Mouse (Mus musculus) bone marrow, adult 2 months (tissue): ENCODE data around the gene Farp2. TPM values are rescaled to one million over a fixed set of nuclear protein-coding genes. Genes with fewer than 3 reads are reported as not detected.

ENCODE experiments used
- H3K27ac ChIP-seq: fragments of 200-500 bp; 2 replicates; pipeline ENCODE4 v1.5.1; 2012; ENCODE audit warnings: low read depth, mild to moderate bottlenecking, control low read depth, inconsistent platforms, low read length; ENCODE audit not compliant: control insufficient read depth, poor library complexity, insufficient read depth
- H3K4me1 ChIP-seq: fragments of 200-500 bp; 2 replicates; pipeline ENCODE4 v1.6.1; 2011; ENCODE audit warnings: low read length; ENCODE audit not compliant: control insufficient read depth, insufficient read depth
- H3K4me3 ChIP-seq: fragments of 200-500 bp; replicated peaks from 2 replicates; pipeline ENCODE3; 2011; ENCODE audit warnings: mild to moderate bottlenecking, low read depth, low read length, control low read depth; ENCODE audit not compliant: control insufficient read depth
- CTCF ChIP-seq: fragments of 200-500 bp; IDR thresholded peaks from 2 replicates; pipeline ENCODE4 v1.5.1; 2011; ENCODE audit warnings: low read length, control low read depth; ENCODE audit not compliant: control insufficient read depth, insufficient read depth
- POLR2A ChIP-seq: fragments of 200-500 bp; IDR thresholded peaks from 2 replicates; pipeline ENCODE4 v1.6.1; 2011; ENCODE audit warnings: low read depth, mild to moderate bottlenecking, control low read depth, low read length, borderline replicate concordance; ENCODE audit not compliant: control insufficient read depth
- WGBS: fragments of 180-500 bp; shearing (Covaris S2); methylation state at CpG from one replicate; pipeline ENCODE4 v1.1.7; 2018; 5-methylcytosine and 5-hydroxymethylcytosine counted together
- polyA plus RNA-seq: library from polyadenylated mRNA; stranded (reverse); fragments of >200 nt; gene quantifications from 2 replicates; pipeline ENCODE4 v1.2.4, GENCODE M21; 2011; ENCODE audit warnings: low replicate concordance; ENCODE audit not compliant: missing spikeins, insufficient read depth, insufficient read length

Gene Farp2
- polyA plus RNA-seq, 1 experiment: 0.82 TPM

- no peak for TF ChIP-seq CTCF
- no peak for TF ChIP-seq POLR2A
- no peak overlapping the region for H3K27ac ChIP-seq
- 82% methylated on average over 4 of the region's 4 CpGs for WGBS
- no peaks in the 10 kb centered on the region for H3K4me1 ChIP-seq
- no peak overlapping the region for H3K4me3 ChIP-seq
Observed at GRCm38 (mm10) chr1:93608696-93609245, 96.9 kb downstream of the Farp2 start.

GRCm38 (mm10) chr1:93609762-93610161 is 97.9 kb downstream of the Farp2 start:
- no peak overlapping the region for H3K4me3 ChIP-seq
- H3K27ac ChIP-seq: no peak overlapping the region
- H3K4me1 ChIP-seq: no peaks in the 10 kb centered on the region
- 86% methylated on average over 8 of the region's 8 CpGs for WGBS
- TF ChIP-seq POLR2A: no peak
- no peak for TF ChIP-seq CTCF

- WGBS: 81% methylated on average over 4 of the region's 4 CpGs
- TF ChIP-seq CTCF: no peak
- Histone ChIP-seq H3K4me3 (no peak overlapping the region), H3K4me1 (no peaks in the 10 kb centered on the region), H3K27ac (no peak overlapping the region)
Observed at GRCm38 (mm10) chr1:93618059-93618748, 106.3 kb downstream of the Farp2 start.

- Histone ChIP-seq H3K4me1 (no peaks in the 10 kb centered on the region), H3K4me3 (no peak overlapping the region), H3K27ac (no peak overlapping the region)
- TF ChIP-seq POLR2A: no peak
- no peak for TF ChIP-seq CTCF
- WGBS: 44% methylated on average over 5 of the region's 5 CpGs
Observed at GRCm38 (mm10) chr1:93618948-93619347, 107.1 kb downstream of the Farp2 start.

- Histone ChIP-seq H3K27ac (no peak overlapping the region), H3K4me1 (no peaks in the 10 kb centered on the region), H3K4me3 (no peak overlapping the region)
- WGBS: 54% methylated on average over 1 of the region's 1 CpGs
- TF ChIP-seq POLR2A (no peak), CTCF (no peak)
Observed at GRCm38 (mm10) chr1:93624502-93624901, 112.6 kb downstream of the Farp2 start.

GRCm38 (mm10) chr1:93630796-93631195 is 118.9 kb downstream of the Farp2 start:
- Histone ChIP-seq H3K4me1 (peaks cover 1% of the 10 kb centered on the region; the same call in 1 of the 2 replicates), H3K4me3 (no peak overlapping the region), H3K27ac (no peak overlapping the region)
- WGBS: 69% methylated on average over 3 of the region's 3 CpGs
- TF ChIP-seq POLR2A: no peak
- TF ChIP-seq CTCF: no peak

- H3K27ac ChIP-seq: no peak overlapping the region
- WGBS: 56% methylated on average over 3 of the region's 3 CpGs
- H3K4me3 ChIP-seq: no peak overlapping the region
- TF ChIP-seq POLR2A: no peak
- no peak for TF ChIP-seq CTCF
- peaks cover 1% of the 10 kb centered on the region; the same call in 1 of the 2 replicates for H3K4me1 ChIP-seq
Observed at GRCm38 (mm10) chr1:93632723-93633122, 120.8 kb downstream of the Farp2 start.

- Histone ChIP-seq H3K4me1 (peaks cover 1% of the 10 kb centered on the region; the same call in 1 of the 2 replicates), H3K4me3 (peak overlapping the region; percentile 70)
- 10% methylated on average over 6 of the region's 6 CpGs for WGBS
Observed at GRCm38 (mm10) chr1:93634481-93634891, 122.6 kb downstream of the Farp2 start.

More at GRCm38 (mm10) chr1:93634481-93634891, 122.6 kb downstream of the Farp2 start:
- TF ChIP-seq CTCF (no peak), POLR2A (no peak)
- peak overlapping the region; percentile 82 for H3K27ac ChIP-seq
